Mouse (Mus musculus): Measurements from ENCODE around the gene Tmem200a.

Gene Tmem200a

DNA sequence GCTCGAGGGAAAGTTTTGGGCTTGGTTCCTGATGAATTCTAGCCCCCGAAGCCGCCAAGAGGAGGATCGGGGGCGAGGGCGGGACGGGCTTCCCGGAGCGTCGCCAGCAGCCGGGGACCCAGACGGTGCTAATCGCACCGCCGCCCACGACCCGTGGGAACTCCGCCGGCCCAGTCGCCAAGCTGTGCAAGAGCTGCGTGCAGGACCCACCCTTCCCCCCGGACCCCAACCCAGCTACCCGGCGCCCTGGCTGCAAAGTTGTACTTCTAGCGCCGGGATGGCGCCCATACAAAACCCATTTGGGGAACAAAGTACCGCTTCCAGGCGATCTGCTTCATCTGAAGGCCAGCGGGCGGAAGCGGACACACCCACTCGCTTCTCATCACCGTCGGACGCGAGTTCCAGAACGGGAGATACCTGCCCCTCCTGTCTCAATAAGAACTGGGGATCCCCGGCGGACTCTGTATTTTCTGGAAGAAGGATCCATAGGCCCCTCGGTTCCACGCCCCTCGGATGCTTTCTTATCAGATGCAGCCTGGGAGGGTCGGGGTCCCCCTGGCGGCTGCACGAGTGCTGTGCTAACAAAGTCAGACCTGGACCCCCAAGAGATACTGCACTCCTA, at the start of gene Tmem200a:
Tmem200a (minus strand) TSS at position 532 of the 622 bp plus-strand sequence.
- DNase-seq (ENCODE audit: low read depth, low spot score): peak; percentile 91

DNA sequence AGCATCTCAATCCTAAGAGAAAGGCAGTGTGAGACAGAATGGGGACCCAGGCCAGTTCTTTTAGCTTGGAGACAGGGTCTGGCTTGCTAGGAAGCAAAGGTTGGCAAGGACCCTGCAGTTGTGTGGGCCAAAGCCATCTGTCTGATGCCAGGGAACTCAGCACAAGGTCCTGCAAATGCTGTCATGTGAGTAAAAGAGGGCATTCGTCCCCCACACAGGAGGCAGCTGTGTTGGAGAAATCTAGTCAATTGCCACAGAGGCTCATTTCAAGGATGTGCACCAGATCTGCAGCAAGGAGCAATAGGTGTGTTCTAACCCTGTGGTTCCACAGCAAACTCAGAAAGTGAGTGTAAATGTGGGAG, 41.0 kb upstream of the Tmem200a start:
- no peak for DNase-seq (ENCODE audit: low read depth, low spot score)

GRCm38 (mm10) chr10:26119067-26119821, 40.4 kb upstream of the Tmem200a start:
- DNase-seq (ENCODE audit: low read depth, low spot score): no peak

DNA sequence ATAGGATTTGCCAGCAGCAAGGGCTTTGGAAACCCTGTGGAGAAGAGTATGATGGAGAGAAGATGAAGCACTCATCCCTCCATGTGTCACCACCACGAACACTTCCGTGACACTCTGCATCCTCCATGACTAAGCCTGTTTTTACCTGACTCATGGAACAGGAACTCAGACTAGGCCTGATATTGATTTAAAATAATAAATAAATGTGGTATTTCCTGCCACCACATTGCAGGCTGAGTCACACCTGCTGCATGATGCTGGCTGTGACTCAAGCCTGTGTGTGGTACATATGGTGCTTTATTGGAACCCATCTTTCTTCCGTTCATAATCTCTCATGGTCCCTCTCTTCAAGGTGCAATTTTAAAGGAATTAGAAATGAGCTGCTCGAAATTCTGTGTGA, 35.6 kb upstream of the Tmem200a start:
- no peak for DNase-seq (ENCODE audit: low read depth, low spot score)

GRCm38 (mm10) chr10:26103330-26103982, 24.6 kb upstream of the Tmem200a start:
- no peak for DNase-seq (ENCODE audit: low read depth, low spot score)

GRCm38 (mm10) chr10:26082081-26082480, 3.2 kb upstream of the Tmem200a start:
- DNase-seq (ENCODE audit: low read depth, low spot score): peak; percentile 49

- DNase-seq (ENCODE audit: low read depth, low spot score): no peak
Observed at GRCm38 (mm10) chr10:26079678-26080077, 826 bp upstream of the Tmem200a start.

DNA sequence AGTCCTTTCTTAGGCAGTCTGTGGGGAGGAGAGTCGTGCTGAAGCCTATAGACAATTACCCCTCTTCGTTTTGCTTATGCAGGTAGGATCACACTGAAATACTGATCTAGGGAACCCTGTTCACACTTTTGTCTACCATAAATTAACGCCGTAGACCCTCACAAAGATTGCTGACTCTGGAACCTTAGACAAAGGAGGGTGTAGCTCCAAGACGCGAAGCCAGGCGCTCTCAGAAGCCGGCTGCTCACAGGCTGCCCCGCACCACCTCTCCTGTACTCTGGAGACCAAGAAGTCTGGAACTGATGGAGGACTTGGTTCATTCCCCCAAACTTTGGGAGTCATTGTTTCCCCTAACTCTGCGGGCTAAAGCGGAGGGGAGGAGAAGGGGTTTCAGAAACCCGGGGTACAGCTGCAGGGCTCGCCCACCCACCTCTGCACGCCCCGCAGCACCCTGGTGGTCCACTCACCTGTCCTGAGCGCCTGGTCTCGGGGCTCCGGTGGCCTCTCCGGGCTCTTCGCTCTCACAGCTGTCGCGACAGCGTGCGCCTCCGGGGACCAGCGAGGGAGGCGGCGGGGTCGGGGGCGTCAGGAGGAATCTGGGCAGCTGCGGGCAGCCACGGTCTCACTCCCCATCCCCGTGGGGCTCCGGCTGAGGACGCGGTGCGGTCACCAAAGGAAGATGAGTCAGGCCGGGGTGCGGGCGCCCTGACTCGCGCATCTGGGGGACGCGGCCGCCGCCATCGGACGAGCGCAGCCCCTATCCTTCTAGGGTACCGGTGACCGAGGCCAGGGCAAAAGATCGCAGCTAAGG, 976 bp downstream of the Tmem200a start, which contains the start of gene Gm9767:
Gm9767 (plus strand) TSS at position 585 of the 811 bp plus-strand sequence.
- DNase-seq (ENCODE audit: low read depth, low spot score): peak; percentile 35

DNA sequence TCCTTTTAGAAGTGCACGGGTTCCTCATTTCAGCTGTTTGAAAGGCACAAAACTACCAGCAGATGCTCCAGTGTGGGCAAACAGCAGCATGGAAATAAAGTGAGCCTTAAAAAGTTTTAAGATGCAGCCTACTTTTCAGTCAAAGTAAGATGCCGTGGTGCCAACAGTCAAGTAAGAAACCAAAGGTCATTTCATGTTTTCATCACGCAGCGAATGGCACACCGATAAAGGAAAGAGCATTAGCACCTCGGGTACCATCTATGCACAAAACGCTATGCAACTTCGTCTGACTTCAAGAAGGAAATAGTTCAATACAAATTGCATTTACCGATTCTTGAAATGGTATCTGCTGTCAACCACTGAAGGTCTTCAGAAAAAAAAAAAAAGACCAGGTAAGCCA, 1.9 kb downstream of the Tmem200a start:
- DNase-seq (ENCODE audit: low read depth, low spot score): no peak

DNA sequence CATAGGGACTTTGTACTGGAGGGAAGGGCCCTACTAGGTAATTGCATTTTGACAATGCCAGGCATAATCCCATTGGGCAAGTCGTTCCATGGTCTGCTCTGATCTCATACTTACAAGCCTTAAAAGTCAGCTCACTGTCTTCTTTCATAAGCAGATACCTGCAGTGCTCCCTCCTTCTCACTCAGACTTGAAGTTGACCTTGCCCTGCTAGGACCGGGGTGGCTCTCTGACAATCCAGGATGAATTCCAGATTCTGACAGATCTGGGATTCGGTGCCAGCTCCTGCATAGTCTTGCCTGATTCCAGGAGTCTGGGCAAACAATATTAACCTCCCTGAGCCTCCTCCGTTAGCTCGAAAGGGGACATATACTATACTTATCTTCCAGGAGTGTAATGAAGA, 6.9 kb downstream of the Tmem200a start:
- no peak for DNase-seq (ENCODE audit: low read depth, low spot score)

GRCm38 (mm10) chr10:26063071-26063470, 15.8 kb downstream of the Tmem200a start:
- DNase-seq (ENCODE audit: low read depth, low spot score): no peak

DNA sequence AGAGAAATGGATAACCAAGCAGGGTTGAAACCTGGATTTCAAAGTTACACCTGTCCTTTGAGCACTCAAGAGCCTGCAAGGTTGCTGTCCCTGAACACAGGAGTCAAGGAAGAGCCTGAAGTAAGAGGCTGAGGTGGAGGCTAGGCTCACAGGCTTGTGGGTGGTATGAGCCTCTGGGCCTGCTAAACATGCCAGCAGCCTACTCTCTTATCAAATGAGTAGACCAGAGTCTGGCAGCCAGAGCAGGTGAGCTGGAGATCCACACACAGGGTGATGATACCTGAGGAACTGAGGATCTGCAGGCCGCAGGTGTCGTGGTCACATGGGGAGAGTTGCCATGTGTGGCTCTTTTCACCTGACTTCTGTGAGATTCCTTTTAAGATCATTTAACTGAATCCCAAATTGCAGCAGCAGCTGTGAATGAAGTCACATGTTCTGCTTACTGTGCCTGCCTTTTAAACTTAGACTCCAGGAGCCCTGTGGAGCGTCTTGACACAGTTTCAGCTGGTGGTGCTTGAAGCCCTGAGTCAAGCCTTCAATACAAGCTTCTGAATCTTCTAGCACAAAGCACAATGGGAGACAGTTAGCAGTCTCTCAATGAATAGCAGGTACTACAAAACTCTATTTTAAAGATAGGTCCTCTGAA, 19.1 kb downstream of the Tmem200a start:
- no peak for DNase-seq (ENCODE audit: low read depth, low spot score)

- DNase-seq (ENCODE audit: low read depth, low spot score): no peak
Observed at GRCm38 (mm10) chr10:26051177-26051576, 27.7 kb downstream of the Tmem200a start.

DNA sequence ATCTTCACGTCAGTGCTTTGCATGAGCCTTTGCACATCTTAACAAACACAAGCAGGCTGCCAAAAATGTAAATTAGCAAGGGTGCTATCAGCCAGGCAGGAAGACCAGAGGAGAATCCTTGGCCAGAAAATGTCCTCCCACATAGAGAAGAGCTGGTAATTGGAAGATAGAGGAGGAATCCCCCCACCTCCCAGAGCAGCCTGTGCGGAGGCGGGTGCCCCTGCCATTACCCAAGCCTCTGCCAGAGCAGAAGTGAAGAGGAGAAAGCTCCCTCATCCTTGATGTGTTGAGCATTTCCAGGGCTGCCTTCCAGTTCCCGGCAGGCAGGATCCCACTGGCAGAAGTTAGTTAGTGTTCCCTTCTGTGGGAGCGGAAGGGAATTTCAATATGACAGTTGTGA, 43.9 kb downstream of the Tmem200a start:
- DNase-seq (ENCODE audit: low read depth, low spot score): no peak

DNA sequence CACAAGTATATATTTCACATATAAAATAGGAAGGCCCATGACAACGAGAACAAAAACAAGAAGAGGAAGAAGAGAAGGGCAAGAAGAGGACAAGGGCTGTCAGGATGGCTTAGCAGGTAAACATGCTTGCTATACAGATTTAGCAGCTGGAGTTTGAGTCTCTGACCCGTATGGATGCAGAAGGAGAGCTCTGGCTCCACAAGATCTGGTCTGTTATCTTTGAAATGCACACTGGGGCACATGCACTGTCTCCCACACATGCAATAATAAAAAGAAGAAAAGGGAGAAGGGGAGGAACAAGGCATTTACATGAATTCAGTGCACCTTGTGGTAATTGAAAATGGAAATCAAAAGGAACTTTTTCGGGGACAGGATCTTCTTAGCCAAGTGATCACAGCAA, 60.1 kb downstream of the Tmem200a start:
- DNase-seq (ENCODE audit: low read depth, low spot score): no peak

DNA sequence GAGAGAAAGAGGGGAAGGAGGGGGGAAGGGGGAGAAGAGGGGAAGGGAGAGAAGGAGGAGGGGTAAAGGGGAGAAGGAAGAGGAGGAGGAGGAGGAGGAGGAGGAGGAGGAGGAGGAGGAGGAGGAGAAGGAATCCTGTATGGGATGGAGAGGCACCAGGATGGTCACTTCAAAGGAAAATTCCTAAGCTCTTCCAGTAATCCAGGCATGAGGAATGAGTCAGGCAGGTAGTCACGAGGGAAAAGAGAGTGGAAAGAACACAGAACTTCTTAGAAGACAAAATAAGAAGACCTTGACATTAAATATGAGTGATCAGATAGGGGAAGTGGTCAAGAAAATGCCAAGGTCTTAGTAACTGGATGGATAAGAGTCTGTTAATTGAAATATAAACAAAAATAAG, 64.6 kb downstream of the Tmem200a start:
- no peak for DNase-seq (ENCODE audit: low read depth, low spot score)

GRCm38 (mm10) chr10:26008948-26009347, 69.9 kb downstream of the Tmem200a start:
- peak; percentile 31 for DNase-seq (ENCODE audit: low read depth, low spot score)

- DNase-seq (ENCODE audit: low read depth, low spot score): no peak
Observed at GRCm38 (mm10) chr10:26005471-26005870, 73.4 kb downstream of the Tmem200a start.

DNA sequence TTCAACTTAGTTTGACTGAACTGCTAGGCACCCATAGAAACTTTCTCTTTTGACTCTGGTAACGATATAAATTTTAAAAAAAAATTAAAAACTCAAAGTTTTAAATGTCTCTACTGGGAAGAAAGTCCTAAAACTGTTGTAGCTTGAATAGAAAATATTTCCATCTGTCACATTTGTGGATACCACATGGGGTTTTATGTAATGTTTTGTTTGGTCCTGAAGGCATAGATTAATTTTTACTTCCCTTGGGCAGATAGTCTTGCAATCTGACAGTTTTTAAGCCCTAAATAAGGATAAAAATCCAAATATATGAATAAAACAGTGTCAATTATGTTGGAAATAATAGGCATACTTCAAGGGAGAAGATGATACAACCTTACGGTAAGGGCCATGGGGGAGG, 78.0 kb downstream of the Tmem200a start:
- DNase-seq (ENCODE audit: low read depth, low spot score): no peak

DNA sequence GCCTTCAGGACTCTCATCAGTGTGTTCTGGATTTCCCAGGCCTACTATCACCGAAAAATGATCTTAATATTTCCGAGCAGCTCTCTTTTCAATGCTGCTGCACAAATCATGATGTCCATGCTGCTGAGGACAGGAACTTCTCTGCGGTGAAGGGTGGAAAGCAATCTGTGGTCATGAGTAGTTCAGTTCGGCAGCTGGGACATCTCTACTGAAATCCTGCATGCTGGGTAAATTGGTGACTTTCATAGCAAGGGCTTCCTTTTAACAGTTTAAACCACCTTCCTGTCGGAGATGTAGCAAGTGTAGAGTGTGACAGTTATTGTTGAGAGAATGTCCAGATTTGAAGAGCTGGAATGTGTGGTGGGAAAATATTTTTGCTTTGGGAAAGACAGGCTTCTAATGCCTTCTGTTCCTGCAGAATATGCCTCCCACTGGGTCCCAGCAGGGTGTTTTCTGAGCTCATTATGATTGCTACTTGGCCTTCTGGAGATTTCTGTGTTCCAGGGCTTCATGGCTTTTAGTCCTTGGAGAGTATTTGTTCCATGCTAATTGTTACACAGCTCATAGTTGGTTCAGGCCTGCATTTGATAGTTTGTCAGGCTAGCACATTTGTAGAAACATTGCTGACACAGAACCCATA, 79.4 kb downstream of the Tmem200a start:
- no peak for DNase-seq (ENCODE audit: low read depth, low spot score)

DNA sequence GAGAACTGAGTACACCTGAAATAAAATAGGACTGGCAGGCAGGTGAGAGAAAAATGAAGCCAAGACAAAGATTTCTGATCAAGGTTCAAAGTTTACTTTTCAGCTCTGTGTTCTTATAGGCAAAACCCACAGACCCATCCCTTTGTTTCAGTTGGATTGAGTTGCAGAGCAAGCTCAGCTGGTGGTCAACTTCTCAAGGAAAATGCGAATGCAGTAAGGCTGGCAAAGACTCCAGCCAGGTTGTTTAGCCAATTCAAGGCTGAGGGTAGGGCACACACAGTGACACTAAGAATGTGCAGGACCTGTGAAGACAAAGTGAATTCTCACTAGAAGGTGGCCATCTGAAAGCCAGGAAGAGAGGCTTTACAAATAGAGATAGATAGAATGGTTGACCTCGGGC, 94.8 kb downstream of the Tmem200a start:
- DNase-seq (ENCODE audit: low read depth, low spot score): no peak

Measured in mesoderm, embryonic 11.5 days (tissue).